Mouse (Mus musculus) cerebellum, adult 9-11 months (tissue): Measurements from ENCODE around the gene Gng12.
"Not testable (repeated sequence)": the region's sequence is repeated elsewhere in the genome, so short reads cannot be mapped to it uniquely, and the experiment has no call there.

Source experiments
- DNase-seq: peaks from one replicate; pipeline ENCODE4 v3.0.0; 2022

Gng12 gene

DNA sequence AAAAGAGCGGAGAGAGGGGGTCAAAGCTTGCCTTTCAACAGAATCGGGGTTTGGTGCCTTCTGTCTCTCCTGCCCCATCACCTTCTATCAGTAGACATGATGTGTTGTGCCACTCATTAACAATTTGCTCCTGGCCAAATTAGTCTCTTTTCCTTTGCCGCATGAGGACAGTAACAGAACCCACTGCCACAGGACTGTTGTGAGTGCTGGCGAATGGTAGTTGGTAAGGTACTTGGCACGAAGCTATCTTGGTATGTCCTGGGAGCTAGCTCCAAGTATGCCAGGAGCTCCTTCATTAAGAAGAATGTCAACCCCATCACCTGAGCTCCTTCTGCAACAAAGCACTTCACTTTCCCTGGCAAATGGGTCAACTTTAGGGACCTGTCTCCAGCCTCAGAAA, 134.6 kb downstream of the Gng12 start:
- no peak for DNase-seq

DNA sequence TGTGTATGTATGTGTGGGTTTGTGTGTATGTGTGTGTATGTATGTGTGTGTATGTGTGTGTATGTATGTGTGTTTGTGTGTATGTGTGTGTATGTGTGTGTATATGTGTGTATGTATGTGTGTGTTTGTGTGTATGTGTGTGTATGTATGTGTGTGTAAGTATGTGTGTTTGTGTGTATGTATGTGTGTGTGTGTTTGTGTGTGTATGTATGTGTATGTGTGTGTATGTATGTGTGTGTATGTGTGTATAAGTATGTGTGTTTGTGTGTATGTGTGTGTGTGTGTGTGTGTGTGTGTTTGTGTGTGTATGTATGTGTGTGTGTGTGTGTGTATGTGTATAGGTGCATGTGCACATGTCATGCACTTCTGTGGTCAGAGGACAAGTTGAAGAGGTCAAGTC, 136.4 kb downstream of the Gng12 start:
- not testable (repeated sequence) for DNase-seq

DNA sequence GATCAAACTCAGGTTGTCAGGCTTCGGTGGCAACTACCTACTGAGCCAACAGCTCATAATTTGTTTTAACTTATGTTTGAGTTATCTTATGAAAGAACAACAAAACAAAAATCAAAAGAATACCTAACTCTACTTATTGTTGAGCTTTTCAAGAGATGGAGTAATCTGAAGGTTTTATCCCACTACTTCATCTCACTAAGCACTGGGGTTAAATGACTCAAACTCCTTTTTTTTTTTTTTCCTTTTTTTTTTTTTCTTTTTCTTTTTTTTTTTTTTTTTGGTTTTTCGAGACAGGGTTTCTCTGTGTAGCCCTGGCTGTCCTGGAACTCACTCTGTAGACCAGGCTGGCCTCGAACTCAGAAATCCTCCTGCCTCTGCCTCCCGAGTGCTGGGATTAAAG, 136.8 kb downstream of the Gng12 start:
- DNase-seq = not testable (repeated sequence)

DNA sequence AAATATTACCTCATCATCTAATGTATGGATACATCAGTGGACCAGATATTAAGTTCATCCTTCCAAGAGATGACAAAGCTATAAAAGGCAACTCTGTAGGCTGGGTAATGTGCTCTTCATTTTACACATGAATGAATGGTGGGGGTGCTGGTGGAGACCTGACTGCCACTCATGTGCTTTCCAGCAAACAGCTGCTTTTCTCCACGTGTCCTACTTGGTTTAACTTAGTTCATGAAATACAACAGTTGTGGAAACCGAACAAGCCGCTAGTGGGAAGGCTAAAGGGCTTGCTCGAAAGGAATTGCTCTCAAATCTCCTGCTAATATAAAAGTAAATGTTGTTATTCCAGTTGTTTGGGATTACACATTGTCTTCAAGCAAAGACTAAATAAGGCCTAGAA, 137.4 kb downstream of the Gng12 start:
- DNase-seq = no peak

DNA sequence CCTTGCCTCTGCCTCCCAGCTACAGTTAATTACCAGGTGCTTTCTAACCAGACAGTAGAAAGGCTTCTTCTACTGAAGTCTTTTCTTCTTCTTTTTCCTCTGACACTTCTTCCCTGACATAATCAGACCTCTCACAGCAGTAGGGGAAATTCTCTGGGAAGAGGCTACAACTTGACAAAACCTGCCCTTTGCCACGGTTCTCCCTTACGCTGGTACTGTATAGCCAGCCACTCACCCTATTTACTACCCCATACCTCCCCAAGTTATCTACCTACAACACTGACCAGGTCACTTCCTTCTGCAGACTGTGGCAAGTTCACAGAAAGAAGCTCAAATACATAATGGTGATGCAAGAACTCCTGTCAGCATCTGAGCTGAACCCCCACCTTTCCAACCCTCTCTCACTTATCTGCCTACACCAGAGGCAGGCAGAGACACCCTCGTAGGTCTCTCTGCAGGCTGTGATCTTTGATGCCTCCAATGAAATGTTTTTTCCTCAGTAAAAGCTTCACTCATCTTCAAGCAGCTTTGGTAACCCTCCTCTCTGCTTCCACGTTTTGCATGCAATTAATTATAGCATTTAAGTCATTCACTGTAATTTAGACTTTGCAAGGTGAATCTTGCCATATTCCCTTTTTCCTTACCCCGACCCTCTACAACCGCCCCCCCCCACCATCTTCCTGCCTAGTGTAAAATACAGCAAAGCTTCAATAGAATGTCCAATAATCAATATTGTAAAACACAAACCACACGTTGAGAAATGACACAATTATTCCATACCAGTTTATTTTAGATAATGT, 138.3 kb downstream of the Gng12 start:
- DNase-seq = no peak

DNA sequence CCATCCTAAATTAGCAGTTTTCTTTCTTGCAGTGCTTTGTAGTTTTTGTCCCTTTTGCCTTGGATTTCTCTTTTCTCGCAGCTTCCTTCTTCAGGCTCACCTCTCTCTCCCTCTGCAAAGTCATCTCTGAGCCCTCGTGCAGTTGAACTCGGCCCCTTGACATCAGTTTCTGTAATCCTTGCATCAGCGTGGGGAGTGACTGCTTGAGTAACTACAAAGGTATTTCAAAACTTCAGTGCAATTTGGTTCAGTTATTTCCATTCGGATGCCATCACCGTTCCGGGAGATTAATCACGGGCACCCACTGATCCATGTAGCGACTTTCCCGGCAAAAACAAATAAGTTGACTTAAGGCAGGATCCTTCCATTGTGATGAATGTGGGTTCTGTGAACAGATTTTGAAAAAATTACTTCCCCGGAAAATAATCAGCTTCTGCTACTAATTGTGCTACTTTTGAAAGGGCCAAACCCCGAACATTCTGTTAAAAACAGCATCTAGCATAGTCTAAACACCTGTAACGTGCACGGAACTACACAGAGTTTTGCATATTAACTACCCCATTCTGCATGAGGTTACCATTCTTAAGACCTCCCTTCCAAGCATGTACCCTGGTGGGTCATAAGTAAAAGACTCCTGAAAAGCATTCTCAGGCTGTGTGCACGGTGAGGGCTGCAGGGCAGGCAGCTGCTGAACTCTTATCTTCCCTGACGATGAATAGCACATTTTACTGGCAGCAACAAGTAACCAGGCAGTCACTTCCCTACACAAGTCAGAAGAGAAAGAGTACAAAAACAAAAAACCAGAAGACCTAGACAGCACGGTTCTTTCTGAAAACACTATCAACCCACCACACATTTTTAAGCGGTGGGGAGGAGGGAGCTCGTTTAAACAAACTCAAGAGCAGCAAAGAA, 139.4 kb downstream of the Gng12 start:
- DNase-seq = no peak

DNA sequence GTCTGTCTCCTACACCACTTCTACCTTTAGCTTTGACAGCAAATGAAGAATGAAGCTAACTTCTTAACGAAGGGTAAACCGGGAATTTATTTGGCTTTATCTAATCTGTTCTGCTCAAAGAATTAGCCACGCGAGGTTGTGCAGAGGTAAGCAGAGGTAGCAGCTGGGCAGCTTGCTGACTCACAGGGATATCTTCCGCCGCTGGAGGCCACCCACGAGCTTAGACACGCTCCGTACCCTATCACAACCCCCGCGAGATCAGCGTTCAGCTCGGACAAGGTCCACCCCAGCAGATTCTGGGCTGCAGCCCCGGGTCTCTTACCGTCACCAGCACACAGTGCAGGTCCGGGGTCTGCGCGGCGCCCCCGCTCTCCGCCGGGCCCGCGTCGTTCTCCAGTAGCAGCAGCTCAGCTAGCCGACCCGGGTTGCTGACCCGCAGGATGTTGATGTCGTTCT, 140.2 kb downstream of the Gng12 start:
- peak; percentile 78 for DNase-seq

DNA sequence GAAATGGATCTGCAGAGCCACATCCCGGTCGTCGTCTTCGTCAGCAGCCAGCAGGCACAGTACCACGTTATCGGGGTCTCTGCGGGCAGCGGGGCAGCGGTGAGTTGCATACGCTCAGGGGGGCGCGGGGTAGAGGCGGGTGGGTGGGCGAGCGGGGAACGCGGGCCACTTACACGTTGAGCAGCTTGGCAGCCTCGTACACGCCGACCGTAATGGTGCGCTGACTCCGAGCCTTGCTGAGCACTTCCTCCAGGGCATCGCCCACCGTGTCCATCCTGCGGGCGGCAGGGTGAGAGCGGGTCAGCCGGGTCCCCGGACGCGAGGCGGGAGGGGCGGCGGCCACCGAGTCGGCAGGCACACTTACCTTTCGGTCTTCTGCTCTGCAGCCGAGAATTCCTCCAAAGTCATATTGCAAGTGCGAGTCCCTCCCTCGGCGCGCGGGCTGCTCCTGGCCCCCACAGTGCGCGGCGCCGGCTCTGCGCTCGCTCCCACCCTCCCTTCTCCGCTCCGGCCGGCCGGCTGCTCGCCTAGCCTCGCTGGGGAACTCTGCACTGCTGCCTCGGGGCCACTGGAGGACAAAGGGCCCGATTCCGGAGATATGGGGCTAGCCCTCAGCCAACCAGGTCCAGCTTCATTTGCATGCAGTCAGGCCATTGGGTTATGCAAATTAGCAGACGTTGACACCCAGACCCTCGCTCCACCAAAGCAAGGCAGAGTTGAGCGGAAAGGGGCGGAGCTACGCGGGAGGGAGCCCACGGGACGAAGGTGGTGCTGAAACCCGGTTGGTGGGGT, 140.8 kb downstream of the Gng12 start, which contains the start of gene Gadd45a:
Gene Gadd45a (minus strand): TSS at position 621 of the 792 bp plus-strand sequence.
- peak; percentile 99 for DNase-seq

DNA sequence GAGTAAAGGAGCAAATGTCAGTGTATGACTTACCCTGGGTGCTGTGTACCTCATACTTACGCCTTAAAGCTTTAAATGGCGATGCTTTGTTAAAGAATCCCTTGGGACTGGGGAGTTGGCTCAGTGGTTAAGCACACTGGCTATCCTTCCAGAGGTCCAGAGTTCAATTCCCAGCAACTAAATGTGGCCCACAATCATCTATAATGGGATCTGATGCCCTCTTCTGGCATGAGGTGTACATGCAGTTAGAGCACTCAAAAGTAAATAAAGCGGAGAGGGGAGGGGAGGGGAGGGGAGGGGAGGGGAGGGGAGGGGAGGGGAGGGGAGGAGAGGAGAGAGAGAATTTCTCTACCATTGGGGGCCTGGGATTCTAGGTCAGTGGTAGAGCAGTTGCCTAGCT, 142.8 kb downstream of the Gng12 start:
- peak; percentile 10 for DNase-seq

DNA sequence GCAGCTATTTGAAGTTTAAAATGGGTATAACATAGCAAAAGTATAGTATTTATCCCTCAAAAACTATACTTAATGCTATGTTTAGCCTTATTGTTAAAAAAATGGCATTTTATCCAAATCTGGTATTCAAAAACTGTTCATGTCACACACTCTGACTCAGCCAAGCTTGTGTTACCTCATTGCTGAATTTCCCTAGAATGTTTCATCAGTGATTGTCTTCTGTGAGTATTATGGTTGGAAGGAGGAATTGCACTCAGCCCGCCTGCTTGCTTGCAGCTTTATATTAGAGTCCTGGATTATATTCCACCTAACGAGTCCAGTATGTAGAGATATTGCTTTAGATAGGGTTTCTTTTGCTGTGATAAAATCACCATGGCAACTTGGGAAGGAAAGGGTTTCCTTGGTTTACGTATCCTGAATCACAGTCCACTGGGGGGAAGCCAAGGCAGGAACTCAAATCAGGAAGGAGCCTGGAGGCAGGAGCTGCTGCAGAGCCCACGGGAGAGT, 144.8 kb downstream of the Gng12 start:
- DNase-seq = no peak

DNA sequence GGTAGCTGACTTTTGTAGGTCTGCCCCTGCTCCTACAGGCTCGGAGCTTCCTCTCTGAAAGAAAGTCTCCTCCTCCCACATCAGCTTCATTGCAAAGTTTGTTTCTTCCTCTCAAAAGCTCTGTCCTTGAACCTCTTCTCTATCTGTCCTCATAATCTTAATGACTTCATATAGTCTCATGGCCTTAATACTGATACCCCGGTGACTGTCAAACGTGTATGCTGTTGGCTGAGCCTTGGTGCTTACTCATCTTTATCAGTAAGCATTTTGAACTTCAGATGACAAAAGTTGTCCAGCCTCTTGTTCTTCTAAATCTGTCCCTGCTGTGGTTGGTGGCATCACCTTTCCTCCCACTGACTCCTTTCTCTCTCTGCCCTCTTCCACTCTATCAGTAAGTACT, 149.2 kb downstream of the Gng12 start:
- no peak for DNase-seq

DNA sequence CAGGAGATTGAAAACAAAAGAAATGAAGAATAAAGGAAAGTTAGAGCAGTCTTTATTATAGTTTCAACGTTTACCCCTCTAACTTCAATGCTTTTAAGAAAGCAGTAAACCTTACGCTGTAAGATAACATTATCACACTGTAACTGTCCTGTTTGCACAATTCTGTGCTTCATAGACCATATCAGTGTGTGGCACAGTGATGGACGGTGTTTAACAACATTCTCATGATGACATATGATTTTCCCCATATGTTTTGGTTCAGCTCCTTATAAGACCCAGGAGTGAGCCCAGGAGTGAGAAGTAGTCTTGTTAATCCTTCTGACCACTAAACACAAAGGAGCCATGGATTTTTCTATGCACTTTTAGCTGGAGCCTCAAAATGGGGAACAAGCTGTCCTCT, 150.7 kb downstream of the Gng12 start:
- no peak for DNase-seq

DNA sequence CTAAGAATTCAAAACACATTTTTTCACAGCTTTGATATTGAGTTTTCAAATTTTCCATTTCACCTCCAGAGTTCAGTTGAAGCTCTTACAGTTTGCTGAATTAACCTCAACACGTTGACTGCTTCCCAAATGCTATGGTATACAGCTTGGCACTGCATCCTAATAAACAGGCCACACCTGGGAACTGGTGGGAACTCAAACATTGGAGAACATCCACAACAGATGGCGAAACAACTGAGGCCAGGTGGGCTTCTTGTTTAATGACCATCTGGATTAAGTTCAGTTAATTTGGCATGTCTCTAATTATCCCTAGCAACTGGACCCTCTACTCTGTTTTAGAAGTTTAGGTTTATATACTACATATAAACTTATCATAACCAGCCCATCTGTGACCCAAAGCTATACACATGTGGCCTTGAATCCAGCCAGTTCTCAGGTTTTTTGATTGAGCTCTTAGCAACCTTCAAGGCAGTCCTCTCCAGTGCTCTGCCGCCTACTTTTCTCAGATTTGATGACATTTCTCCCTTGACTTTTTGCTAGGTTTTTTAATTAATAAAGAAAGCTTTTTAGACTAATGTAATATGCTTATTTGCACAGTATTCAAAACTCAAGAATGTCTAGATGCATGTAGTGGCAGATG, 152.0 kb downstream of the Gng12 start:
- no peak for DNase-seq

DNA sequence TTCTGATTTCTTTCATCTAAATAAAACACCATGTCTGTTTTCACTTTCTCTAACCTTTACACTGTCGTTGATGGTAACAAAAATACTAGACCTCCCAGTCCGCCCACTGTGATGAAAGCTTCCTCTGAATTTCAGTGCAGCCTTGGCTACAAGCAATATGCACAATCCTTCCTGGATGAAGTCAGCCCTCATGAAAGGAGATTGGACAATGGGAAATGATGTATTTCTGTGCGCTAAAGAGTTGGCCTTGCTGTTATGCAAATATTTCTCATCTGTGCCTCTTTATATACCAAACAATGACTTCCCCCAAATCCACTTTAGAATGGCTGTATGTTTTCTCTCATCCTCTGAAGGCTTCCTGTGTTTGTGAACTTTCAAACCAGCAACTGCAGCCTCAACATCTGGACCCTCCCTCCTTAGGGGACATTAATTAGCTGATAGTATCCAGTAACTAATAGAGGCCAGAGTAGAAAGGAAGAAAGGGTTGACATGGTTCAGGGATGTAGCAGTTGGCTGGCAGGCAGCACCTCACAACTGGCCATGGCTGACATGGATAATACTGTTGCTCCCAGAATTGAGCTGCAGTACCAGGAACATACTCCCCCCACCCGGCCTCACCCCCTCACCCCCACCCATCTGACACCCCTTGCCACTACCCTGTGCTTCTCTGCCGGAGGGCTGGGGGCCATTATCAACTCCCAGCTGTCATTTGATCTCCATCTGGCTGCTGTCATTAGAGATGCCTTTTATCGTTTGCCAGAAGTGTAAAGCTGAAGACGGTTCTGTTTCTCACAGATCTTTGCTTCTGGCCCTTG, 152.9 kb downstream of the Gng12 start:
- no peak for DNase-seq

DNA sequence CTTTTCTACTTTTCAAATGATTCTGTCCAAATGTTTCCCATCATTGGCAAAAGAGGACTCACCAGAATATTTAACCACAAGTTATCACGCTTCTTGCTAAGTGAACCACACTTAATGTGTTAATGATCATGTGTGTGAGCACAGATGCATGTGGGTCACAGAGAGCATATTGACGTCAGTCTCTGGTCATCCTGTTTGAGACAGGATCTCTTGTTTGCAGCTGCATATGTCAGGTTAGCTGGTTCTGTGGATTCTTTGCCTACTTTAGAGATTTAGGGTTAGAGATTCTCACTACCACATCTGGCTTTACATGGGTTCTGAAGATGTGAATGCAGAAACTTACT, 153.5 kb downstream of the Gng12 start:
- no peak for DNase-seq

DNA sequence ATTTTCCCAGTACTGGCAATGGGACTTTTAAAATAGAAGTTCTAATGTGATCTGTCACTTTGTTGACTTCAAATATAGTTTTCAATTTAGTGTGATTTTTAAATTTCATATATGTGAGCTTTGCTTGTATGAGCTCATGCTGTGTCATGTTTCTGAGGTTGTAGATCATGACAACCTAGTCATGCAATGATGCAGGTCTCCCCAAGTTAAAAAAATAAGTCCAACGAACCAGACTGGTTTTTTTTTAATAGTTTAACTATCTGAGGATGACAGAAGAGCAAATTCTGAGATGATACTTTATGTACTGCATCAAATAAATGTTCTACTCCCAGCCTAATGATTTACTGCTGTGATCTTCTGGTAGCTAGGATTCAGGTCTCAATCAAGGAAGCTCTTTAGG, 153.9 kb downstream of the Gng12 start:
- DNase-seq = no peak

DNA sequence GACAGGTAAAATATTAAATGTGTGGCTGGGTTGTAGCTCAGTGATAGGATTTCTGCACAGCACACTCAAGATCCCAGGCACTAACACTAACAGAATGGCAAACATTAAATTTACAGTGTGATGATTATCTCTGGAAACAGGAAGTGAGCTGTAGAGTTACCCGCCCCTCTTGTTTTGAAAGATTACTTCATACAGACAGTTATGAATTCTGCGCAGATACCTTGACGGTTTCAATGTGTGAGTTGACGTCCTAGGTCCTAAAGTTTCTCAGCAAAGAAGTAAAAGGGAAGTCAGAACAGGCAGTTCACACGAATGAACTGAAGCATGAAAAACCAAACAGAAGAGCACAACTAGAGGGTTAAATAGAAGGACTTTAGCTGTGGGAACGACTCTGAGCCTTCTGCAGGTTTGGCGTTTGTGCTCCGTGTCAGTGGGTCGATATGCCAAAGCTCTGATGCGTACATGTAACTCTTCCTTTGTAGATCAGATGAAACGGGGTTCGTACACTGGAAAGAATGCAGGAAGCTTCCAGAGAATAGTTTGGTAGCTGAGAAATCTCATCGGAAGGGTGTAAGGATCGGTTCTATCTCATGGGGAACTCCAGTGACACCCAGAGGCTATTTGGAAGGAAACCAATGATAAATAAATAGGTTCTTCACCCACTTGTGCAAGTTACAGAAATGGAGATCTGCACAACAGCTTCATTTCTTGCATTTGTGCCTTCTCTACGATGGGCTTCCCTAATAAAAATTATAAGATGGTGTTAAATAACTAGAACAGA, 160.1 kb downstream of the Gng12 start:
- no peak for DNase-seq

DNA sequence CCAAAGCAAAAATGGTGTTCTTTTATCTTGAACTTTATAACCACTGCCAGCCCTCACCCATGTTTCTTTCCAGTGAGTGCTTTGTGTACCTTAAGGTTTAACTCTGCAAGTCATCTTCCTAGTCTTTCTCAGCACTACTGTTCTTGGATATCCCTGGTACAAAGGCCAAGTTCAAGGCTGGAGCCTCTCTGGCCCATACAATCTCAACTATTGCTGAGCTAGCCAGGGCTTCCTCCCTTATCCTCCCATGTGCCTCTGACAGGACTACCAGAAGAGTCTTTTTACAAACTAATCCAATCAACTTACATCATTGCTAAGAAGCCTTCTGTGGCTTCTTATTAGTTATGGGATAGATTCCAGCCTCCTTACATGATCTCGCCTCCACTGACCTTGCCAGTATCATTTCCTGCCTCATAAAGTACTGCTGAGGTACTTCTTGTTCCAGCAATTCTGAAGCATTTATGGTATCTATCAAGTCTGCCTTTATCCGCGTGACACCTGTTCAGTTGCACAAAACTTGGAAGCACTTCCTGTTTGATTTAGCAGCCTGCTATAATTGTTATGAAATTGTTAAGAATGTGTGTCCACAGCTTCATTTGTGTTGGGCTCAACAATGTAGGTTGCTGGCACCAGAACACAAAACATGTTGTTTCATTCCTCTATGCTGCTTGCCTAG, 160.8 kb downstream of the Gng12 start:
- DNase-seq = no peak

DNA sequence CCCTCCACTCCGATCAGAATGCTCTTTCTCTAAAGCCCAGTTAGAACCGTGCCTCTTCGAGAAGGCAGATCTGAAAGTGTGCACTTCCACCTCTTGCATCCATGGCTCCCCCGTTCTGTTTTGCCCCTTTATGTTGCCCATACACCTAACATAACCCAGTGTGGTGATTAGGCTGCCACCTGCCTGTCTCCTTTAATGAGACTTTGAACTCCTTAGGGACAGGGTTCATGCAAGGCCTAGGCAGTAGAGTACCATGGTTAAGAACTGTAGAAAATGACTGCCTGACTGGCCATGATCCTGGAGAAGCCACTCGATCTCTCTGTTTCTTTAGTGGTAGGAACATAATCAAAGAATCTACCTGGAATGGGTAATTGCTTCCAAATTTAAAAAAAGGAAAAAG, 161.4 kb downstream of the Gng12 start:
- no peak for DNase-seq
